Mouse (Mus musculus) urinary bladder, adult 2 months (tissue): ENCODE measurements at regions not wholly inside any gene's neighbourhood (a gene's known extent, or its start where the extent isn't known, plus 50 kb on each side); places are given as distances from the start of the nearest gene placed in this dataset.
"Not testable (repeated sequence)": the region's sequence is repeated elsewhere in the genome, so short reads cannot be mapped to it uniquely, and the experiment has no call there.

Source experiments
- DNase-seq: peaks from one replicate; pipeline ENCODE4 v3.0.0; 2022; ENCODE audit warnings: low spot score

- no peak for DNase-seq
Measured at GRCm38 (mm10) chr11:16638349-16638748, 113.7 kb upstream of the Egfr start.

GRCm38 (mm10) chr11:16649599-16649998 is 102.4 kb upstream of the Egfr start:
- no peak for DNase-seq

GRCm38 (mm10) chr11:16663806-16664205 is 88.2 kb upstream of the Egfr start:
- DNase-seq: no peak

- DNase-seq: no peak
Measured at GRCm38 (mm10) chr11:16669453-16670251, 82.4 kb upstream of the Egfr start.

- DNase-seq: no peak
Measured at GRCm38 (mm10) chr11:16670282-16670681, 81.7 kb upstream of the Egfr start.

GRCm38 (mm10) chr11:16675951-16676350 is 76.1 kb upstream of the Egfr start:
- not testable (repeated sequence) for DNase-seq

GRCm38 (mm10) chr11:16683538-16683937 is 68.5 kb upstream of the Egfr start:
- DNase-seq: no peak

- DNase-seq: no peak
Measured at GRCm38 (mm10) chr11:16695596-16695995, 56.4 kb upstream of the Egfr start.

- no peak for DNase-seq
Measured at GRCm38 (mm10) chr11:16696787-16697186, 55.2 kb upstream of the Egfr start.

GRCm38 (mm10) chr11:16701826-16702225 is 50.2 kb upstream of the Egfr start:
- DNase-seq: no peak
